Mouse (Mus musculus) limb, embryonic 12.5 days (tissue): Measurements from ENCODE around the gene Nr1h2. TPM values are rescaled to one million over a fixed set of nuclear protein-coding genes. Genes with fewer than 3 reads are reported as not detected.

Experiments used
- ATAC-seq: fragments of 200-750 bp; cut with Nextera tagmentation; 2 replicates; pipeline ENCODE4 v1.8.0; 2017; ENCODE audit warnings: low read depth, moderate TSS enrichment; ENCODE audit not compliant: insufficient number of reproducible peaks, insufficient read depth, low FRiP score, low TSS enrichment
- H3K27ac ChIP-seq: fragments of 300-500 bp; sonication (generic); 2 replicates; pipeline ENCODE4 v1.5.1; 2016; ENCODE audit warnings: mild to moderate bottlenecking, moderate library complexity
- H3K27me3 ChIP-seq: fragments of 300-500 bp; sonication (generic); 2 replicates; pipeline ENCODE4 v1.6.1; 2016; ENCODE audit warnings: mild to moderate bottlenecking, moderate library complexity
- H3K36me3 ChIP-seq: fragments of 300-500 bp; sonication (generic); 2 replicates; pipeline ENCODE4 v1.6.1; 2016; ENCODE audit warnings: mild to moderate bottlenecking, moderate library complexity
- H3K4me1 ChIP-seq: fragments of 300-500 bp; sonication (generic); replicated peaks from 2 replicates; pipeline ENCODE4 v1.6.1; 2016
- H3K4me2 ChIP-seq: fragments of 300-500 bp; sonication (generic); 2 replicates; pipeline ENCODE4 v1.6.1; 2016; ENCODE audit warnings: mild to moderate bottlenecking, moderate library complexity
- H3K4me3 ChIP-seq: fragments of 300-500 bp; sonication (generic); replicated peaks from 2 replicates; pipeline ENCODE4 v1.5.1; 2016; ENCODE audit warnings: mild to moderate bottlenecking
- H3K9ac ChIP-seq: fragments of 300-500 bp; sonication (generic); replicated peaks from 2 replicates; pipeline ENCODE4 v1.6.1; 2016; ENCODE audit warnings: mild to moderate bottlenecking, moderate library complexity
- H3K9me3 ChIP-seq: fragments of 300-500 bp; sonication (generic); 2 replicates; pipeline ENCODE4 v1.6.1; 2016; ENCODE audit warnings: mild to moderate bottlenecking, moderate library complexity
- WGBS: fragments of 180-500 bp; shearing (Covaris S2); methylation state at CpG from one replicate; pipeline ENCODE4 v1.1.7; 2016; 5-methylcytosine and 5-hydroxymethylcytosine counted together
- polyA plus RNA-seq: library from polyadenylated mRNA; unstranded; fragments of >200 nt; fragmentation: Nextera tagmentation; extraction: Ambion mirVana; gene quantifications from 2 replicates; pipeline ENCODE4 v1.2.1, GENCODE M21; 2016

Gene Nr1h2
- polyA plus RNA-seq, 1 experiment from 2014 or later: 70.7 TPM

GRCm38 (mm10) chr7:44527483-44528398 is 26.0 kb downstream of the Nr1h2 start:
- Histone ChIP-seq H3K9ac (peak overlapping the region; percentile 40; the same call in 1 of the 2 replicates), H3K4me3 (peak overlapping the region; percentile 42), H3K9me3 (no peaks in the 10 kb centered on the region), H3K36me3 (peaks cover 8% of the 10 kb centered on the region), H3K27ac (no peak overlapping the region), H3K4me1 (peaks cover 6% of the 10 kb centered on the region), H3K27me3 (peaks cover 74% of the 10 kb centered on the region), H3K4me2 (peak overlapping the region; percentile 73)
- 7% methylated on average over 40 of the region's 40 CpGs for WGBS
- no peak; the same call in 1 of the 2 replicates for ATAC-seq

GRCm38 (mm10) chr7:44526414-44527154 is 27.2 kb downstream of the Nr1h2 start:
- no peak for ATAC-seq
- no peak overlapping the region for H3K27ac ChIP-seq
- H3K9me3 ChIP-seq: no peaks in the 10 kb centered on the region
- H3K4me2 ChIP-seq: no peak overlapping the region
- H3K4me1 ChIP-seq: peaks cover 7% of the 10 kb centered on the region
- H3K36me3 ChIP-seq: no peaks in the 10 kb centered on the region
- no peak overlapping the region for H3K4me3 ChIP-seq
- WGBS: 85% methylated on average over 14 of the region's 14 CpGs
- H3K27me3 ChIP-seq: peaks cover 86% of the 10 kb centered on the region
- no peak overlapping the region for H3K9ac ChIP-seq

GRCm38 (mm10) chr7:44525126-44525832 is 28.5 kb downstream of the Nr1h2 start:
- H3K27ac ChIP-seq: no peak overlapping the region
- H3K27me3 ChIP-seq: peaks cover 94% of the 10 kb centered on the region
- H3K4me1 ChIP-seq: peaks cover 10% of the 10 kb centered on the region
- ATAC-seq: no peak
- no peaks in the 10 kb centered on the region for H3K9me3 ChIP-seq
- whole genome bisulfite sequencing: 14% methylated on average over 20 of the region's 22 CpGs
- no peaks in the 10 kb centered on the region for H3K36me3 ChIP-seq
- H3K4me3 ChIP-seq: no peak overlapping the region
- H3K4me2 ChIP-seq: peak overlapping the region; percentile 26
- H3K9ac ChIP-seq: no peak overlapping the region

- Histone ChIP-seq H3K4me2 (peak within 1 kb of the TSS; percentile 26), H3K9me3 (no peaks in the 10 kb centered on the region), H3K27ac (no peak within 1 kb of the TSS), H3K4me1 (peaks cover 10% of the 10 kb centered on the region), H3K36me3 (no peaks in the 10 kb centered on the region), H3K9ac (no peak within 1 kb of the TSS), H3K27me3 (peaks cover 93% of the 10 kb centered on the region), H3K4me3 (no peak within 1 kb of the TSS)
- no peak for ATAC-seq
- WGBS: 22% methylated on average over 12 of the region's 12 CpGs
Observed at GRCm38 (mm10) chr7:44524502-44524901, 29.2 kb downstream of the Nr1h2 start, which contains the start of gene Mybpc2. TSS of gene Mybpc2 (minus strand) at chr7:44524656.

- H3K4me1 ChIP-seq: peaks cover 10% of the 10 kb centered on the region
- H3K9me3 ChIP-seq: no peaks in the 10 kb centered on the region
- no peak overlapping the region for H3K4me2 ChIP-seq
- no peak overlapping the region for H3K4me3 ChIP-seq
- H3K36me3 ChIP-seq: no peaks in the 10 kb centered on the region
- no peak overlapping the region for H3K27ac ChIP-seq
- H3K27me3 ChIP-seq: peaks cover 85% of the 10 kb centered on the region
- ATAC-seq: no peak
- no peak overlapping the region for H3K9ac ChIP-seq
- WGBS: 60% methylated on average over 2 of the region's 2 CpGs
Observed at GRCm38 (mm10) chr7:44523056-44523455, 30.7 kb downstream of the Nr1h2 start.

- H3K9ac ChIP-seq: 0 out of 2 replicates have a peak overlapping the region, but pooled peaks have one; percentile 45
- no peaks in the 10 kb centered on the region for H3K9me3 ChIP-seq
- H3K27ac ChIP-seq: no peak overlapping the region
- H3K36me3 ChIP-seq: no peaks in the 10 kb centered on the region
- ATAC-seq: peak; percentile 19; the same call in 1 of the 2 replicates
- WGBS: 4% methylated on average over 20 of the region's 20 CpGs
- H3K4me3 ChIP-seq: no peak overlapping the region; the same call in 1 of the 2 replicates
- H3K4me1 ChIP-seq: peaks cover 10% of the 10 kb centered on the region
- peaks cover 71% of the 10 kb centered on the region for H3K27me3 ChIP-seq
- H3K4me2 ChIP-seq: peak overlapping the region; percentile 41
Observed at GRCm38 (mm10) chr7:44521710-44522109, 32.0 kb downstream of the Nr1h2 start.

- H3K4me3 ChIP-seq: no peak overlapping the region
- H3K36me3 ChIP-seq: no peaks in the 10 kb centered on the region
- 63% methylated on average over 3 of the region's 3 CpGs for WGBS
- peaks cover 71% of the 10 kb centered on the region for H3K27me3 ChIP-seq
- H3K27ac ChIP-seq: no peak overlapping the region
- no peak for ATAC-seq
- no peak overlapping the region for H3K4me2 ChIP-seq
- H3K9ac ChIP-seq: no peak overlapping the region
- peaks cover 10% of the 10 kb centered on the region for H3K4me1 ChIP-seq
- H3K9me3 ChIP-seq: no peaks in the 10 kb centered on the region
Observed at GRCm38 (mm10) chr7:44520990-44521389, 32.8 kb downstream of the Nr1h2 start.

GRCm38 (mm10) chr7:44519240-44519913 is 34.4 kb downstream of the Nr1h2 start:
- WGBS: 67% methylated on average over 9 of the region's 9 CpGs
- H3K4me1 ChIP-seq: 0 out of 2 replicates have a peak, but pooled peaks cover 4% of the 10 kb centered on the region
- no peak overlapping the region for H3K9ac ChIP-seq
- H3K4me2 ChIP-seq: no peak overlapping the region
- no peaks in the 10 kb centered on the region for H3K36me3 ChIP-seq
- H3K4me3 ChIP-seq: no peak overlapping the region
- H3K9me3 ChIP-seq: no peaks in the 10 kb centered on the region
- no peak for ATAC-seq
- H3K27ac ChIP-seq: no peak overlapping the region
- H3K27me3 ChIP-seq: peaks cover 68% of the 10 kb centered on the region

GRCm38 (mm10) chr7:44507491-44507890 is 46.3 kb downstream of the Nr1h2 start:
- Histone ChIP-seq H3K4me2 (no peak overlapping the region), H3K9ac (no peak overlapping the region)

GRCm38 (mm10) chr7:44501563-44502115 is 52.1 kb downstream of the Nr1h2 start:
- H3K4me2 ChIP-seq: no peak overlapping the region
- H3K27me3 ChIP-seq: peaks cover 16% of the 10 kb centered on the region
- H3K4me1 ChIP-seq: peaks cover 5% of the 10 kb centered on the region; the same call in 1 of the 2 replicates
- 40% methylated on average over 5 of the region's 5 CpGs for WGBS
- peaks cover 4% of the 10 kb centered on the region; the same call in 1 of the 2 replicates for H3K36me3 ChIP-seq
- H3K9me3 ChIP-seq: peaks cover 5% of the 10 kb centered on the region; the same call in 1 of the 2 replicates
- H3K27ac ChIP-seq: no peak overlapping the region
- H3K4me3 ChIP-seq: no peak overlapping the region
- H3K9ac ChIP-seq: no peak overlapping the region
- no peak for ATAC-seq

More at GRCm38 (mm10) chr7:44507491-44507890, 46.3 kb downstream of the Nr1h2 start:
- Histone ChIP-seq H3K27me3 (peaks cover 45% of the 10 kb centered on the region), H3K9me3 (peaks cover 6% of the 10 kb centered on the region; the same call in 1 of the 2 replicates), H3K27ac (no peak overlapping the region), H3K4me1 (no peaks in the 10 kb centered on the region), H3K36me3 (no peaks in the 10 kb centered on the region), H3K4me3 (no peak overlapping the region)
- ATAC-seq: no peak
